Mouse (Mus musculus) urinary bladder, postnatal 4 days (tissue): ENCODE results near the gene Olfr914.

Source experiments
- DNase-seq, 2 experiments: peaks; one replicate each; pipeline ENCODE4 v3.0.0; 2021 to 2022; ENCODE audit warnings: low spot score in 2 of 2

Olfr914 gene

DNA sequence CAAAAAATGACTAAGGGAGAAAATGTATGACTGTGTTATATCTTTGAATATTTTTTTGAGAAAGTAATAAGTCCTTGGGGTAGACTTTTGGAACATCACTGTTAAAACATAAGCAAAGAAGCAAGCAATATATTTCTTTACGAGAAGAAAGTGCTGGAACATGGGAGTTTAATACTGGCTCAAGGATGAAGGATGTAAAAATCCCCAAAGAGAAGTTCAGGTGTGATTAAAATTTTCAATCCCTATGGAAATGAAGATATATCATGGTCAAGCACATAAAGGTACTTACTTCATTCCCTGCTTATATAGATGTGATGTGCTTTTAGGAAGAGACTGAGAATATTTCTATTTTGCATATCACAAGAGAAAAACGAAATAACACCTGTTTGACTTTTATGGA, at the start of gene Olfr914:
Olfr914 (plus strand) TSS at position 301 of the 400 bp plus-strand sequence.
- DNase-seq: no peak

DNA sequence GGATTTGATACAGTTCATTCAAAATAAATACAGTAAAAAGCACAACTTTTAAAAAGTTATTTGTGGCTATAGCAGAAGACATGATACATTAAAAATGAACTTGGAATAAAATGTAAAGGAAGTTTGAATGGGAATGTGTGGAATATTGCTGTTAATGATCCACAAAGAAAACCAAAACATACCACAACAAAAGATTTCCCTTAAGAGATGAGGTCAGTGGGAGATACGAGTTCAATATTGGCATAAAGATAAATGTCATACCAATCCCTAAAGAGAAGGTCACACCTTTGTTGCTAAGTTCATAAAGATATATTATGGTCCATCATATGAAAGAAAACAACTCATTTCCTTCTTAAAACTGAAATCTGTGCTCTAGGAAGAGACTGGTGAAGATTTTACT, 25.0 kb upstream of the Olfr914 start, which contains the start of gene Olfr912:
Olfr912 (plus strand) TSS at position 301 of the 400 bp plus-strand sequence.
- no peak for DNase-seq

DNA sequence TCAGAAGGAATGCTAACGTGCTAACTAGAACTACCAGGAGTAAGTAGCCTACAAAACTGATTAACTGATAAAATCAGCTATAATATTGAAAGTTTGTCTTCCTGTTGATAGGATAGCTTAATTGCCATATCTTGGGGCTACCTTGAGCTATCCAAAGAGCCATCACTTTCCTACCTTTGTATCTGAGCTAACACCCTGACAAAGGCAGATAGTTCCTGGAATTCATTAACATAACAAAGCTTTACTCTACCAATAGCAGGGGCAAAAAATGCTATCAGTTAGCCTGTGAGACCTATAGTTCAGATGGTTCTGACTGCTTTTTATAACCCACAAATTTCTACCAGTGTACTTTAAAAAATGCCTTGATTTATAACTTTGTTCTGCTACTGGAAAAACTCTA, 13.8 kb upstream of the Olfr914 start:
- no peak for DNase-seq

DNA sequence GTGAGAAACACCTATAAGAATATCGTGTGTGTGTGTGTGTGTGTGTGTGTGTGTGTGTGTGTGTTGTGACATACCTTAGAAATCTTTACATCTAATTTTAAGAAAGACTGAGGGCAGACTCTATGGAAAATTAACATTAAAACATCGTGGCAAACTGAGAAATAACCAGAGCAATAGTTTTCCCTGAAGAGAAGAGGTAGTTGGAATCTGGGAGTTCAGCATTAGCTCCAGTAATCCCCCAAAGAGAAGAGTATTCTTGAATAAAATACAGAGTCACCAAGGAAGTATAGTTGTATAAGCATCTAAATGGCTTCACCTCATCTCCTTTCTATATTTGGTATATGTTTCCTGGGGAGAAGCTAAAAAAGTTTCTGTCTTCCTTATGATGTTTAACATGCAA, 12.4 kb upstream of the Olfr914 start, which contains the start of gene Olfr913:
Olfr913 (plus strand) TSS at position 301 of the 400 bp plus-strand sequence.
- no peak for DNase-seq

DNA sequence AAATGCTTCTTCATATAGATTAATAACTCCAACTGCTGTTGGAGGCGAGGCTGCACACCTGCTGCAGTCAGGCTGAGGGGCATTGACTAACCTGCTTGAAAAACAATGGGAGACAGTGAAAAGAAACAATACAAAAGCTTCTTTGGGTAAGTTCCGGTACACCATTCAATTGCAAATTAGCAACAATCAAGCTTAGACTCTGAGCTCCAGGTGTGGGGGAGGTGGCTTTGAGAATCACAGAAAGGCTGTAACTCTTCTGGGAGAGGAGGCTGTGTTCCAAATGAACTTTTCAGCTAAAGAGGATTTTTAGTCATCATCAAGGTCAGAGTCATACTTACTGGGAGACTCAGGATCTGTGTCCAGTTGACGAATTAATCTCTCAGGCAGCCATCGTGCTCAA, 27.5 kb downstream of the Olfr914 start:
- no peak for DNase-seq

DNA sequence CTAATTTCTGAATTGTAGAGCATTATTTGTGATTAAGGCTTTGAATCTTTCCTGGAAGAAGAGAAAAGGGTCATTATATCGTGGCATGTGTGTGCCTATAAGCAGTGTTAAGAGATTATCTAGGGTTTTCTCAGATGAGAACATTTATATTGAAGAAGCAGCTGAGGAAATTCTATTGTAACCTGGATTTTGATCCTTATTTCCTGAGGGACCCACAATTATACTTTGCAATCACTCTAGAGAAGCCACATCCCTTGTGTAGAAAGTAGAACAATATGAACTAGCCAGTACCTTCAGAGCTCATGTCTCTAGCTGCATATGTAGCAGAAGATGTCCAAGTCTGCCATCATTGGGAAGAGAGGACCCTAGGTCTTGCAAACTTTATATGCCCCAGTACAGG, 54.9 kb downstream of the Olfr914 start, which contains the start of gene Olfr916:
Olfr916 (minus strand) TSS at position 101 of the 400 bp plus-strand sequence.
- no peak for DNase-seq
